Mouse (Mus musculus) MEL (cell line): ENCODE measurements around the gene Scgb1c1.
"Not testable (repeated sequence)": the region's sequence is repeated elsewhere in the genome, so short reads cannot be mapped to it uniquely, and the experiment has no call there.

ENCODE experiments used
- BHLHE40 ChIP-seq: IDR thresholded peaks from 2 replicates; pipeline ENCODE4 v1.6.1; 2012; ENCODE audit warnings: low read depth, mild to moderate bottlenecking, inconsistent platforms, low read length, improper control_type of control experiment, borderline replicate concordance
- CHD2 ChIP-seq: IDR thresholded peaks from 2 replicates; pipeline ENCODE4 v1.6.1; 2011; ENCODE audit warnings: low read length, improper control_type of control experiment
- CTCF ChIP-seq, 3 experiments: IDR thresholded peaks in 2 of 3; conservative IDR thresholded peaks in 1 of 3; 2 replicates each; pipeline ENCODE4 v1.5.1; 2011 to 2012; ENCODE audit warnings: low read length in 3 of 3, low read depth in 2 of 3, mild to moderate bottlenecking in 2 of 3, improper control_type of control experiment in 1 of 3, inconsistent platforms in 1 of 3, mixed read lengths in 1 of 3, moderate library complexity in 1 of 3; ENCODE audit not compliant: control insufficient read depth in 1 of 3, insufficient read depth in 1 of 3, poor library complexity in 1 of 3, severe bottlenecking in 1 of 3
- E2F4 ChIP-seq: IDR thresholded peaks from 2 replicates; pipeline ENCODE4 v1.6.1; 2011; ENCODE audit warnings: low read depth, low read length, improper control_type of control experiment, borderline replicate concordance
- EP300 ChIP-seq, 2 experiments: IDR thresholded peaks; 2 replicates each; pipeline ENCODE4 v1.6.1; 2011; ENCODE audit warnings: improper control_type of control experiment in 2 of 2, low read length in 2 of 2, low read depth in 1 of 2, mild to moderate bottlenecking in 1 of 2
- GATA1 ChIP-seq: IDR thresholded peaks from 2 replicates; pipeline ENCODE4 v1.6.1; 2011; ENCODE audit warnings: low read depth, low read length, improper control_type of control experiment
- JUND ChIP-seq: IDR thresholded peaks from 2 replicates; pipeline ENCODE4 v1.6.1; 2011; ENCODE audit warnings: low read depth, mild to moderate bottlenecking, improper control_type of control experiment, low read length
- KAT2A ChIP-seq: conservative IDR thresholded peaks from 2 replicates; pipeline ENCODE4 v1.6.1; 2012; ENCODE audit warnings: low read depth, low read length, improper control_type of control experiment, inconsistent platforms
- MAX ChIP-seq: IDR thresholded peaks from 2 replicates; pipeline ENCODE4 v1.6.1; 2011; ENCODE audit warnings: low read length, improper control_type of control experiment
- POLR2A ChIP-seq, 2 experiments: IDR thresholded peaks; 2 replicates each; pipeline ENCODE4 v1.6.1; 2011 to 2012; ENCODE audit warnings: low read length in 2 of 2, mild to moderate bottlenecking in 2 of 2, control low read depth in 1 of 2, improper control_type of control experiment in 1 of 2, low read depth in 1 of 2, moderate library complexity in 1 of 2; ENCODE audit not compliant: control insufficient read depth in 1 of 2, insufficient read depth in 1 of 2, poor library complexity in 1 of 2
- RCOR1 ChIP-seq: IDR thresholded peaks from 2 replicates; pipeline ENCODE4 v1.6.1; 2012; ENCODE audit warnings: low read depth, mild to moderate bottlenecking, inconsistent platforms, low read length, improper control_type of control experiment
- TAL1 ChIP-seq: IDR thresholded peaks from 2 replicates; pipeline ENCODE4 v1.6.1; 2012; ENCODE audit warnings: mild to moderate bottlenecking, inconsistent platforms, low read length, moderate library complexity, mixed read lengths
- USF1 ChIP-seq: IDR thresholded peaks from 2 replicates; pipeline ENCODE4 v1.6.1; 2014; ENCODE audit warnings: low read depth, mild to moderate bottlenecking, inconsistent platforms, low read length, improper control_type of control experiment, moderate library complexity
- ZC3H11A ChIP-seq: IDR thresholded peaks from 2 replicates; pipeline ENCODE4 v1.6.1; 2012; ENCODE audit warnings: low read depth, mild to moderate bottlenecking, inconsistent platforms, low read length, improper control_type of control experiment

GRCm38 (mm10) chr7:140890636-140891035 lies 45.3 kb downstream of the Scgb1c1 start:
- not testable (repeated sequence) for TF ChIP-seq CTCF (IDR thresholded peaks at IDR 0.05 in 2 of 3, conservative IDR thresholded peaks at IDR 0.05 in 1 of 3; ENCODE audit: control insufficient read depth in 1 of 3, insufficient read depth in 1 of 3, low read depth in 2 of 3, low read length in 3 of 3, poor library complexity in 1 of 3, severe bottlenecking in 1 of 3); RCOR1; POLR2A (IDR thresholded peaks at IDR 0.05; ENCODE audit: control insufficient read depth in 1 of 2, insufficient read depth in 1 of 2, low read depth in 1 of 2, low read length in 2 of 2, poor library complexity in 1 of 2); E2F4; KAT2A; TAL1; GATA1; USF1; ZC3H11A; EP300 (IDR thresholded peaks at IDR 0.05; ENCODE audit: low read depth in 1 of 2, low read length in 2 of 2); CHD2; BHLHE40; JUND; MAX
